Mouse (Mus musculus): Measurements from ENCODE around the gene Tmem175. TPM values are rescaled to one million over a fixed set of nuclear protein-coding genes. Genes with fewer than 3 reads are reported as not detected.

Tmem175 gene
- polyA plus RNA-seq, 1 experiment from 2014 or later = 16.0 TPM

DNA sequence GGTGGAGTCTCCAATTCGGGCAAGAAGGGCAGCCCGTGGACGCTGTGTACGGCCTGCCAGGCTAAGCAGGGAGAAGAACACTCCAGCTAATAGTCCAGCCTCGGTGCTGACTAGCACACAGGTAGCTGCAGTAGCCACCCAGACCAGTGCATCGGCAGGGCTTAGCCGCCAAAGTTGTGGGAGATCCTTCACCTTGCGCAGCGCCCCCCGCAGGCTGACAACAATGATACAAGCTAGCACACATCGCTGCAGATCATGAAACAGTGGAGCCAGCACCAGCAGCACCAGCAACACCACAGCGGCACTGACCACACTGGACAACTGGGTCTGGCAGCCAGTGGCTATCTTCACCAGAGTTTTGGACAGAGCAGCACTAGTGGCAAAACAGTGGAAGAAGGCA, 42.2 kb downstream of the Tmem175 start:
- no peak for DNase-seq (ENCODE audit: low spot score)
- Histone ChIP-seq H3K36me3 (replicated peaks) (peaks cover 29% of the 10 kb centered on the region), H3K27me3 (replicated peaks; ENCODE audit: low read depth, poor library complexity, severe bottlenecking) (no peaks in the 10 kb centered on the region), H3K27ac (replicated peaks) (no peak overlapping the region), H3K4me1 (peaks cover 24% of the 10 kb centered on the region), H3K9me3 (no peaks in the 10 kb centered on the region), H3K4me3 (no peak overlapping the region)
- 96% methylated on average over 12 of the region's 12 CpGs for WGBS

- H3K4me3 ChIP-seq = no peak overlapping the region
- DNase-seq (ENCODE audit: low spot score) = no peak
- H3K4me1 ChIP-seq = peaks cover 27% of the 10 kb centered on the region
- H3K9me3 ChIP-seq = no peaks in the 10 kb centered on the region
- WGBS = 78% methylated on average over 2 of the region's 2 CpGs
- peaks cover 29% of the 10 kb centered on the region for H3K36me3 ChIP-seq (replicated peaks)
- no peak overlapping the region for H3K27ac ChIP-seq (replicated peaks)
- no peaks in the 10 kb centered on the region for H3K27me3 ChIP-seq (replicated peaks; ENCODE audit: low read depth, poor library complexity, severe bottlenecking)
These were observed 45.1 kb downstream of the Tmem175 start for GRCm38 (mm10) chr5:108674624-108675023.

DNA sequence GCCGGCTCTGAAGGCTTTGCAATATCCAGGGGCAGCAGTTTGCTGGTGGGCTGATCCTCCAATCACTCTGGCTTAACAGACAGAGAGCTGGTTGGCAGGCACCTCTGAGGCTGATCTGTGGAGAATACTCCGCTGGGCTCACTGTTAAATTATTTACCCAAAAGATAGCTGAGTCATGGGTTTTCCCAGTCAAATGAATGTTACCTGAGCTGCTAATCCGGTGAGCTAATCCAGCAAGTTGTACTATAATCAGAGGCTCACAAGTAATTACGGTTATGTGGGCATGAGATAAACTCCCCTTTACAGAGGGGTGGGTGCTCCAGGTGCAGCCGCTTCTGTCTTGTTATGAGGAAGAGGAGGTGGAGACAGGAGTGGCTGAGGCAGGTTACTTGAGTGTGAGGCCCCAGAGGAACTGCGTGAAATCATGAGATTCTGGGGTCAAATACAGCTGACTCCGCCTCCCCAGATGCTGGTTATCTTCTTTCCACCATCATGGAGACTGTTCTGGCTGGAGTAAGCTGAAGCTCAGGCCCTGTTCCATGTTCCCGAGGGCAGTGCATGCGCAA, 45.8 kb downstream of the Tmem175 start, which contains the start of gene Slc26a1:
TSS of gene Slc26a1 (minus strand) at position 319 of the 566 bp plus-strand sequence.
- Histone ChIP-seq H3K27ac (replicated peaks) (no peak within 1 kb of the TSS), H3K4me1 (peaks cover 19% of the 10 kb centered on the region), H3K4me3 (no peak within 1 kb of the TSS), H3K36me3 (replicated peaks) (peaks cover 31% of the 10 kb centered on the region), H3K9me3 (no peaks in the 10 kb centered on the region), H3K27me3 (replicated peaks; ENCODE audit: low read depth, poor library complexity, severe bottlenecking) (no peaks in the 10 kb centered on the region)
- no peak for DNase-seq (ENCODE audit: low spot score)
- WGBS = 78% methylated on average over 9 of the region's 9 CpGs

DNA sequence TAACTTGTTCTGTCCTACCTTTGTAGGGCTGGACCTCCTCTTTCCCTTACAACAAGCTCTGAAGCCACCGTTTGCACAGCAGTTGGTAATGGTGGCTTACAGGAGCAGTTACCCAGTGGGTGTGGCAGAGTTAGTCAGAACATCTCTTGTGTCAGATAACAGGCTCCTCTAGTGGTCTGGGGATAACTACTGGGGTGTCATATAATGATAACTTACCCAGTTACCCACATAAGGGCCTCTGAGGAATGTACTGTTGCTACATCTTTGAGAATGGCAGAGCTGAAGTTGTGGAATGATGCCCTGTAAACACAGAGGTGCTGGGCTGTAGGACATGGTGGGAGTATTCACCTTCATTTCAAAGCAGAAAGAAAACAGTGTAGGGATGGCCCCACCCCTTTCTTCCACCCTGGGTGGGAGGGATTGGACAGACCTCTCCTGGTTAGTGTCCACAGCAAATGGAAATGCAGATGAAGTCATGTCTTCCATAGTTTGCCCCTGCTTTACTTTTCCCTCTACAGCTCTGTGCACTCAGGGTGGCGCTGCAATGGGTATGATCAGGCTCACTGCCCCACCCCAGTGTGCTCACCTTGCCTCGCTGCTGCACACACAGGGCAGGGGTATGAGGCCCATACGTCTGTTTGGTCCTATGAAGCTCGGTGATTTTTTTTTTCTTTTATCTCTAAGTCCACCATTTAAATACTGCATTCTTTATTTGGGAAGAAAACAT, 47.4 kb downstream of the Tmem175 start:
- WGBS = 14% methylated on average over 5 of the region's 5 CpGs
- no peaks in the 10 kb centered on the region for H3K9me3 ChIP-seq
- no peak for DNase-seq (ENCODE audit: low spot score)
- H3K4me3 ChIP-seq = peak overlapping the region; percentile 50
- peaks cover 23% of the 10 kb centered on the region for H3K36me3 ChIP-seq (replicated peaks)
- peak overlapping the region; percentile 88 for H3K27ac ChIP-seq (replicated peaks)
- no peaks in the 10 kb centered on the region for H3K27me3 ChIP-seq (replicated peaks; ENCODE audit: low read depth, poor library complexity, severe bottlenecking)
- peaks cover 17% of the 10 kb centered on the region for H3K4me1 ChIP-seq

DNA sequence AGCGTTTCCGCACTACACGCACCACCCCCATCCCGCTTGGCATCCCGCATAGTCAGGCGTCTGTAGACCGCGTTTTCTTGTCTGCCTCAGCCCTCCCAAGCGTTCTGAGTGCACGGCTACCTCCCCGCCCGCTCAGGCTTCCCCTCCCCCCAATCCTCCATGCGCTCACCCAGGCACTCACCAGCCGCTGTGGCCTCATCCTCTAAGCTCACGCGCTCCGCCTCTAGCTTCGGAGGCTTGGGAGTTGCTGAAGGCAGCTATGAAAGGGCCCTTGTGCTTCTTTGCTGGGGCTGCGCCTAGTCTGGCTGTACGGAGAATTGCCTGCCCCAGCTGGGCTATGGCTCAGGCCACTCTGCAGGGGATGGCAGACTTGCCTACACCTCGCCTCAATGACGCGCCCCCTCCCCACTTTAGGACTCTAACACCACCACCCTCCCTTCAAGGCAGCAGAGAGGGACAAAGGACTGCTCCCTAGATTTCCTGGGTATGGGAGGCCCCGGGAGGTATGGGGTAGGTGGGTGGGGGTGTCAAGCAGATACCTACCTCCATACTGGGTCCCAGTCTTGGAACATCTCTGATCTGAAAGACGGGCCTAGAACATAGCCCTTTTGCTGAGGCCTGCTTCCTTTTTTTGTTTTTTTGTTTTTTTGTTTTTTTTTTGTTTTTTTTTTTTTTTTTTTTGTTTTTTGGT, 48.2 kb downstream of the Tmem175 start:
- WGBS = 3% methylated on average over 25 of the region's 25 CpGs
- Histone ChIP-seq H3K36me3 (replicated peaks) (peaks cover 15% of the 10 kb centered on the region), H3K27me3 (replicated peaks; ENCODE audit: low read depth, poor library complexity, severe bottlenecking) (no peaks in the 10 kb centered on the region), H3K4me1 (peaks cover 17% of the 10 kb centered on the region), H3K9me3 (no peaks in the 10 kb centered on the region), H3K4me3 (peak overlapping the region; percentile 50), H3K27ac (replicated peaks) (peak overlapping the region; percentile 88)
- DNase-seq (ENCODE audit: low spot score) = peak; percentile 84

- DNase-seq (ENCODE audit: low spot score) = no peak
- H3K4me3 ChIP-seq = no peak overlapping the region
- H3K9me3 ChIP-seq = no peaks in the 10 kb centered on the region
- WGBS = 81% methylated on average over 6 of the region's 6 CpGs
- H3K4me1 ChIP-seq = peaks cover 17% of the 10 kb centered on the region
- H3K36me3 ChIP-seq (replicated peaks) = peaks cover 9% of the 10 kb centered on the region
- H3K27ac ChIP-seq (replicated peaks) = no peak overlapping the region
- H3K27me3 ChIP-seq (replicated peaks; ENCODE audit: low read depth, poor library complexity, severe bottlenecking) = no peaks in the 10 kb centered on the region
These were observed 48.8 kb downstream of the Tmem175 start for GRCm38 (mm10) chr5:108678296-108678854.

DNA sequence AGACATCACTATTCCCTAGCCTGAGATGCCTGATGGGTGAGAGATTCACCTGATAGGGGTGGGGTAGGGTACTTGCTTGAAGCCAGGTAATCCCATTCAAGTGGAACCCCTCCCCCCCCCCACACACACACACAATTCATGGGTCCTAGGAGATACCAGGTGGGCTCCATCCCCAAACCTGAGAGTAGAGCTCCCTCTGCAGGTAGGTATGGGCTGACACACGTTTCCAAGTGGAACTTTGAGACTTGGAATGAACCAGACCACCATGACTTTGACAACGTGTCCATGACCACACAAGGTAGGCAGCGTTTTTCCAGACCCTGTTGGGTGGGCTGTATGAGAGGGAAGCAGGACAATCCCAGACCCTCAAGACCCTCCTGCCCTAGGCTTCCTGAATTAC, 50.3 kb downstream of the Tmem175 start:
- no peak overlapping the region for H3K27ac ChIP-seq (replicated peaks)
- H3K36me3 ChIP-seq (replicated peaks) = peaks cover 4% of the 10 kb centered on the region; the same call in 1 of the 2 replicates
- no peak overlapping the region for H3K4me3 ChIP-seq
- WGBS = 49% methylated on average over 3 of the region's 3 CpGs
- no peaks in the 10 kb centered on the region for H3K27me3 ChIP-seq (replicated peaks; ENCODE audit: low read depth, poor library complexity, severe bottlenecking)
- no peak for DNase-seq (ENCODE audit: low spot score)
- H3K4me1 ChIP-seq = peaks cover 17% of the 10 kb centered on the region
- H3K9me3 ChIP-seq = no peaks in the 10 kb centered on the region

DNA sequence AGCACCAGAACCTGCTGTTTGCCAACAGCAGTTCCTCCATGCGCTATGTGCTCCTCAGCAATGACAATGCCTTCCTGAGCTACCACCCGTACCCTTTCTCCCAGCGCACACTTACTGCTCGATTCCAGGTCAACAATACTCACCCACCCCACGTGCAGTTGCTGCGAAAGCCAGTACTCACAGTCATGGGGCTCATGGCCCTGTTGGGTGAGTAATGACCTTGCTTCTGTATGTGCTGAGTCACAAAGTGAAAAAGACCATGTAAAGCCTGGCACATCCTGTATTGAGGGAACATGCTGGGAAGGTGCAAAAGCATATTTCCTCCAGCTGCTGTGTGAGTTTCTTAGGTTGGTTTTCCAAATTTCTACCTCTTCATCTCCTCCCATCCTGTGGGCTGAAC, 51.3 kb downstream of the Tmem175 start:
- no peak overlapping the region for H3K4me3 ChIP-seq
- H3K9me3 ChIP-seq = no peaks in the 10 kb centered on the region
- H3K27ac ChIP-seq (replicated peaks) = no peak overlapping the region
- no peaks in the 10 kb centered on the region for H3K27me3 ChIP-seq (replicated peaks; ENCODE audit: low read depth, poor library complexity, severe bottlenecking)
- DNase-seq (ENCODE audit: low spot score) = no peak
- 93% methylated on average over 6 of the region's 6 CpGs for WGBS
- peaks cover 17% of the 10 kb centered on the region for H3K4me1 ChIP-seq
- H3K36me3 ChIP-seq (replicated peaks) = peaks cover 5% of the 10 kb centered on the region; the same call in 1 of the 2 replicates

GRCm38 (mm10) chr5:108689091-108689490, 59.5 kb downstream of the Tmem175 start:
- Histone ChIP-seq H3K9me3 (no peaks in the 10 kb centered on the region), H3K36me3 (replicated peaks) (0 out of 2 replicates have a peak, but pooled peaks cover 3% of the 10 kb centered on the region), H3K4me1 (peaks cover 19% of the 10 kb centered on the region), H3K27me3 (replicated peaks; ENCODE audit: low read depth, poor library complexity, severe bottlenecking) (peaks cover 23% of the 10 kb centered on the region), H3K4me3 (no peak overlapping the region), H3K27ac (replicated peaks) (no peak overlapping the region)
- no peak for DNase-seq (ENCODE audit: low spot score)
- WGBS = 79% methylated on average over 5 of the region's 5 CpGs

DNA sequence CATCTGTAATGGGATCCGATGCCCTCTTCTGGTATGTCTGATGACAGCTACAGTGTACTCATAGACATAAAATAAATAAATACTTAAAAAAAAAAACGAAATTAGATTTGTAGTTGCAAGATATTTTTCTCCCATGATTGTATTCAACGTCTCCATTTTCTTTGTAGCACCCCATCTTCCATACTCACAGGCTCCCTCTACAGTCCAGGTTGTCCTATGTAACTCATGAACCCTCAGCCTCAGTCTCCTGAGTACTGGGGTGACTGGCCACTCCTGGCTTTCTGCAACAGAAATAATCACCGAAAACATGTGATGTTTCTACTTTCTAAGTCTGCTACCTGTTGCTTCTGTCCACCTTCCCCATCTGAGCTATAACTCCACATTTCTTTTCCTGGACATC, 61.6 kb downstream of the Tmem175 start:
- 77% methylated on average over 4 of the region's 4 CpGs for WGBS

DNA sequence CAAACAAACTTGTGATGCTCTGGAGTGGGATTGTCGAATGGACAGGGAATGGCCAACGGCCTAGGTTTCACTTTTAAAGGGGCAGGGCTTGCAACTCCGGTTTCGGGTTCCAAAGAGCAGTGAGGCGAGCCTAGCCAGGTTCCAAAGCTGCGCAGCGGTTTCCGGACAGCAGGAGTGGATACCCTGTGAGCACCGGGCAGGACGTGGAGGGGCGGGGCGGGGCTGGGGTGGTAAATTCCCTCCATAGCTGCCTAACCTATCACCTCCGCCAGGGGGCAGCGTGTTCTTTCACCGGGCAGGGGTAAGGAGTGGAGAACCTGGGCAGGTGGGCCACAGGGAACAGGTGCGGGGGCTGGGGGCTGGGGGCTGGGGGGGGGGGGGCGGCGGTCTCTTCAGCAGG, 62.7 kb downstream of the Tmem175 start, which contains the start of gene Fgfrl1:
TSS of gene Fgfrl1 (plus strand) at position 112 of the 400 bp plus-strand sequence.
- Histone ChIP-seq H3K4me1 (peaks cover 45% of the 10 kb centered on the region), H3K4me3 (peak within 1 kb of the TSS; percentile 88), H3K27ac (replicated peaks) (no peak within 1 kb of the TSS), H3K36me3 (replicated peaks) (peaks cover 14% of the 10 kb centered on the region), H3K27me3 (replicated peaks; ENCODE audit: low read depth, poor library complexity, severe bottlenecking) (peaks cover 36% of the 10 kb centered on the region), H3K9me3 (no peaks in the 10 kb centered on the region)
- peak; percentile 79 for DNase-seq (ENCODE audit: low spot score)
- whole genome bisulfite sequencing = 2% methylated on average over 18 of the region's 18 CpGs

More for the DNA sequence above, 61.6 kb downstream of the Tmem175 start:
- DNase-seq (ENCODE audit: low spot score) = no peak
- Histone ChIP-seq H3K27ac (replicated peaks) (no peak overlapping the region), H3K9me3 (no peaks in the 10 kb centered on the region), H3K4me3 (no peak overlapping the region), H3K4me1 (peaks cover 34% of the 10 kb centered on the region), H3K27me3 (replicated peaks; ENCODE audit: low read depth, poor library complexity, severe bottlenecking) (peaks cover 34% of the 10 kb centered on the region), H3K36me3 (replicated peaks) (peaks cover 6% of the 10 kb centered on the region)

DNA sequence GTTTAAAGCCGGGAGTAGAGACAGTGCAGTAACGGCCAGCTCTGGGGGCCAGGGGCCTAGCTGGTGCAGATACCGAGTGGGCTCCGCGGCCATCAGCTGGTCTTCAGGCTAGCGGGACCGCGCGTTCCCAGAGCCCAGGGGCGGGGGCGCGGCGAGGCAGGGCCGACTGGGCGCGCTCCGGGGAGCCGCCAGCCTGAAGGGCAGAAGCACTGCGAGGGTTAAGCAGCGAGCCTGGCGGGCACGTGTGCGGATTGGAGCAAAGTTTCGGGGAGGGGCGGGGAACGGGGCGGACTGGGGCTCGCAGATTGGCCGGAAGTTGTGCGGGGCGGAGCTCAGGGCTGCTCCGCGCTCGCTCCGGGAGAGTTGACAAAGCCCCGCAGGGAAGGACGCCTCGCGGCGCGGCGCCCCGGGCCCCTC, 64.3 kb downstream of the Tmem175 start:
- H3K27ac ChIP-seq (replicated peaks) = peak overlapping the region; percentile 92
- peaks cover 61% of the 10 kb centered on the region for H3K4me1 ChIP-seq
- peaks cover 22% of the 10 kb centered on the region for H3K36me3 ChIP-seq (replicated peaks)
- 1% methylated on average over 43 of the region's 43 CpGs for WGBS
- H3K27me3 ChIP-seq (replicated peaks; ENCODE audit: low read depth, poor library complexity, severe bottlenecking) = peaks cover 36% of the 10 kb centered on the region
- no peaks in the 10 kb centered on the region for H3K9me3 ChIP-seq
- DNase-seq (ENCODE audit: low spot score) = peak; percentile 97
- H3K4me3 ChIP-seq = peak overlapping the region; percentile 88
